Mouse (Mus musculus) right cerebral cortex, postnatal 14 days (tissue): ENCODE data around the gene Tnk1.
"Not testable (repeated sequence)": the region's sequence is repeated elsewhere in the genome, so short reads cannot be mapped to it uniquely, and the experiment has no call there.

Experiments
- DNase-seq: peaks from one replicate; pipeline ENCODE4 v3.0.0; 2022

Gene Tnk1

DNA sequence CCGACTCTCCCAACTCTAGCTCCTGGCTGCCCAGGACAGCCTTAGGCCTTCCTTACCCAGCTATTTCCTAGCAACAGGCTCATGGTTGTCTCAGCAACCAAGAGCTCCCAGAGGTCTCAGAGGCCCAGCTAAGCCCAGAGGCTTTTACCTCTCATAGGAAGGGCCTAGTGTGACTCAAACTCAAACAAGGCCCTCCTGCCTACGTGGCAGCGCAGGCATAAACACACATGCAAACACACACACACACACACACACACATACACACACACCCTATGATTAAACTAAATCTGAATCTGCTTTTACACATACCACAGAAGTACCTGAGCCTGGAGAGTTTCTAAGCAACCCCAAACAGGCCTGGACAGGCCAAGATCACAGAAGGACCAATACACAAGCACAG is 19.9 kb upstream of the Tnk1 start:
- DNase-seq, result no peak

DNA sequence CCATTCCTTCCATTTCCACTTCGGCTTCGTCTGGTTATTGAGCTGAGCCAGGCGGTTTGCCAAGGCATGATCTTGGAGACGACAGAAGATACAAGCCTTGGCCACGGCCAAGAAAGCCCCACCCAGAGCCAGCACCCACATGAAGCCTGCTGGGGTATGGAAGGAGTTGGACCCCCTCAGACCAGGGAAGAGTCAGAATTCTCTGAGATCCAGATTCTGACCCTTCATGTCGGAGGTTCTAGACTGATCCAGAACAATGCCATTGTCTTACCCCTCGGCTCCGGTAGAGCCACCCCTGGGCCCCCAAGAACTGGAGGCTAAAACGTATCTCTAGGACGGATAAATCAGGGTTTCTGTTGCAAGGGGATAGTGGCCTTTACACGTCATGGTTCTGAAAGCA is 19.3 kb upstream of the Tnk1 start, which contains the start of gene Tmem95:
Tmem95 (minus strand) TSS at position 141 of the 400 bp plus-strand sequence.
- no peak for DNase-seq

DNA sequence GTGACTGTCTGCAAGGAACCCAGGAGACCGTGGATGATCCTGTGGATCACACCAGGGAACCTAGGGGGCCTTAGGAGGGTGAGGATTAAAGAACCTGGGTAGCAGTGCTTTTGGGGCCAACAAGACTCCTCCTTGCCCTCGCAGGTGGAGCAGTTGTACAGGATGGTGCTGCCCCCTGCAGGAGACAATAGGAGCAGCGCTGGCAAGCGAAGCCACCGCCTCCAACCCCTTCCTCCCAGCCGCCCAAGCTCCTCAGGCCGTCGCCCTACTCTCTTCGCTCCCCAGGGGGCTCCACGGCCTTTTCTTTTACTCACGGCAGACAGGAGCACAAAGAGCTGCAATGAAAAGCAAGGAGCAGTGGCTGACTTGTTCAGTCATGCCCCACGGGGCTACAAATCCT is 18.3 kb upstream of the Tnk1 start:
- peak; percentile 84 for DNase-seq

DNA sequence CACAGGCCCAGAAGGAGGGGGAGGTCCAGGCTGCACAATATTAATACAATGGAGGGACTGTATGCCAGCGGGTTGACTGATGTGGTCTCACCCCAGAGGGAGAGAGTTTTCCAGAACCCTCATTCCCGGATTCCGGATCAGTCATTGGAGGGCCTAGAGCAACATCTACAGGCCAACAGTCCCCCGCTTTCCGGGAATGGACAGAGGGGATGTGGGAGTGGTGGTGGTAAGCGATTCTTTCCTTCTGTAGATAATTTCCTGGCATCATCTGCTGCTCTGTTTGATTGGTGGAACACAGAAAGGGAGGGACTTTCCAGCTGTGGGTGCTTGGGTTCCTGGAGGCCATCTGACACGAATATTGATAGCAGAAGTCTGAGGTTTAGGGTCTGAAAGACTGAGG is 17.7 kb upstream of the Tnk1 start:
- no peak for DNase-seq

DNA sequence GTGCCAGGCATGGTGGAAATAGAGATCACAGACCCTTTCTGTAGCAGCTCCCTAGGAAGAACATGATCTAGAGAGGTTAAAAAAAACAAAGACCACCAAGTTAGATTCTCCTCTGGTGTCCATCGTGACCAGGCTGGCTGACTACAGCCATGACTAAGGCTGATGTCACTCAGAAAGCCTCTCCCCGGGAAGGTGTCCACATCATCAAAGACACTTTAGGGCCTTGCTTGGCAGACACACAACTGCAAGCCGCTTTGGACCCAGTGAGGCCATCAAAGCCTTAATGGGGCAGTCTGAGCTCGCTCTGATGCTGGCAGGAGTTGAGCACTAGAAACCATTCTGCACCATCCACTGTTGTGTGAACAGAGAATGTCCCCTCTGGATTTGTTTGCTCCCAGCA is 13.9 kb upstream of the Tnk1 start:
- DNase-seq, result no peak

DNA sequence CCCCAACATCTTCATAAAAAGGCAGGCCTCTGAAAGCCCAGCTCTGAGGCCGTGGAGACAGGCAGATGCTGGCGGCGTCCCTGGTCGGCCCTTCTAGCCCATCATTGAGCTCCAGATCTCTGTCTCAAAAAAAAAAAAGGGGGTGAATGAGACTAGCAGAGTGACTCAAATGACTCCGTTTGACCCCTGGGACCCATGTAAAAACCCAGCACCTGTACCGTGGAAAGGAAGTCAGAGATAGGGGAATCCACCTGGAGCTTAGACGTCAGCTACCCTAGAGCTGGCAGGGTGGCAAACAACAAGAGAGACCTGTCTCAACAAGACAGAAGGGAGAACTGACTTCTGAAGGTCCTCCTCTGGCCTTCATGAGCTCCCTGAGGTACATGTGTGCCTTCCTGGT is 13.3 kb upstream of the Tnk1 start:
- no peak for DNase-seq

DNA sequence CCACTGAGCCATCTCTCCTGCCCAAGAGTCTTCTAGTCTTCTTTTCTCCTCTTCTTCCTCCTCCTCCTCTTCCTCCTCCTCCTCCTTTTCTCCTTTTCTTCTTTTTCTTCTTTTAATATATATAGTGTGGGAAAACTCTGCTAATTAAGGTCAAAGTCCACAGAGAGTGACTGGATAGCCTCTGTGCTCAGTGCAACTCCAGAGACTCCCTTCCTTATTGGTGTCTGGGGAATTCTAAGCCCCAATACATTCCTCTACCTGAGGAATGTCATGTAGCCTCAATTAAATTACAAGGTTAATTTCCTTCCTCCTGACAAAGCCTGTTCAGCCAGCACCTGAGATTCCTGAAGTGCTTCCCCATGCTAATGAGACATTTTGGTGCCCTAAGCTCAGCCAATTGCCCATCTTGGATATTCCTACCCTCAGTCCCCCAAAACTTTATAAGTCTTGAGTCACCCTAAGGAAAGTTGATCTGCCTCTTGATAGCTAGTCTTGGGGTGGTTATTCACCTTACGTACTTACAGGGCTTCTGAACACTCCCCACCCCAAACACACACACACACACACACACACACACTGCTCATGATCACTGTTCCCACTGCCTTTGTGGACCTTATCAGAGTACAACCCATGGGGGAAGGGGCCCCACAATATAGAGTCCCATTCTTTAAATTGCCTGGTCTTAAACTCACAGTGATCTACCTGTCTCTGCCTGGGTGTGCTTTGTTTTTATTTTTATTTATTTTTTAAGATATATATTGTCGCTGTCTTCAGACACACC is 11.9 kb upstream of the Tnk1 start:
- DNase-seq, result no peak

DNA sequence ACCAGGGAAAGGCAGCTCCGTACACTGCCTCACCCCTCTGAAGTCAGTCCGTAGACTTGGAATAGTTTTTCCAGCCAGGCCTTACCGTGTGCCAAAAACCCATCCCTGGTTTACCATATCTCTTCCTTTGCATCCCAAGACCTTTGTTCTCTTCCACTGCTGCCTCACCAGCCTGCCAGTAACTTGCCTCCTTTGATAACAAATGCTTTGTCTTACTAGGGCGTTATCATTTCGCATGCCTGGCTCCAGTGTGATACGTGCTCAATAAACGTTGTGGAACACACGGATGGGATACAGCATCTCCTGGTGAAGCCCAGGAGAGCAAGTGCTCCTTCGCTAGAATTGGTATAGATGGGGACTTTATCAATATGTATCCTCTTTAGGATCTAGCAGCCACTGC is 8.8 kb upstream of the Tnk1 start:
- no peak for DNase-seq

DNA sequence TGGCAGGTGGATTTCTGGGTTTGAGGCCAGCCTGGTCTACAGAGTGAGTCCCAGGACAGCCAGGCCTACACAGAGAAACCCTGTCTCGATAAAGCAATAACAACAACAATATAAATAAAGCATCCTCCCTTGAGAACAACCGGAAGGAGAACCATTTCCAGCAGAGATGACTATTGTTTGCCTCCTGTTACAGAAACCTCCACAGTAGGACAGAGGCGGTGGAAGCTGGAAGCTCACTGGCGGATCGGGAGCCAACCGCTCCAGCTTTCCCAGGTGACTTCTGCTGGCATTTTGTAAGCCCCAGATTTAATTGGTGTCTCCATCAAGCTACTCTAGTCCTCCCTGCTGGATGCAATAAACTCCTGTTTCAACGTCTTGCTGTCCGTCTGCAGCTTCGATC is 7.0 kb upstream of the Tnk1 start:
- DNase-seq, result no peak

DNA sequence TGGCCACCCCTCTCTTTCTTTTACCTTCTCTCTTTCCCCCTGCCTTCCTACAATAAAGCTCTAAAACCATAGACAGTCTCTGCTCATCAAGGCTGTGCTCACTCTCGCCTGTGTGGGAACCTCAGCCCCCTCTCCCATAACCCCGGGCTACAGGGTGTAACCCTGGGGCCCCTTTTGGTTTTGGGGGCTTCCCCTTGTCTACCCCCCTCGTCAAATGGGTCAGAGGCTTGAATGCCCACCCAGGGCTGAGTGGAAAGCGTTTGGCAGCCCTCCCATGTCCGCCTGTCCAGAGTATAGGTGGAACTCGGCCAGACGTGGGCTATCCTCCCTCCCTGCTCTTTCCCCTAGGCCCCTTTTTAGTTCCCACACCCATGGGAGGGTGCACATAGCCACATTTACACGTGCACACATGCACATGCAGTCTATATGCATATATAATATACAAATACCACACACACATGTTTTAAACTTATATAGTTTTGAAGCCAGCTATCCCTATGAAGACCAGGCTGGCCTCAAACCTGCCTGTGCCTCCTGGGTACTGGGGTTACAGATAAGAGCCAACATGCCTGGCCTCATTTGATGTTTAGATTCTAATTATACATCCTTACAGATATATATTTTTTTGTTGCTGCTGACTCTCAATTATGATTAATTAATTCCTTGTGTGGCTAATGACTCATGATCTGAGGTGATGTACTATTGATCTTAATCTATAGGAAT is 5.8 kb upstream of the Tnk1 start:
- DNase-seq, result no peak

DNA sequence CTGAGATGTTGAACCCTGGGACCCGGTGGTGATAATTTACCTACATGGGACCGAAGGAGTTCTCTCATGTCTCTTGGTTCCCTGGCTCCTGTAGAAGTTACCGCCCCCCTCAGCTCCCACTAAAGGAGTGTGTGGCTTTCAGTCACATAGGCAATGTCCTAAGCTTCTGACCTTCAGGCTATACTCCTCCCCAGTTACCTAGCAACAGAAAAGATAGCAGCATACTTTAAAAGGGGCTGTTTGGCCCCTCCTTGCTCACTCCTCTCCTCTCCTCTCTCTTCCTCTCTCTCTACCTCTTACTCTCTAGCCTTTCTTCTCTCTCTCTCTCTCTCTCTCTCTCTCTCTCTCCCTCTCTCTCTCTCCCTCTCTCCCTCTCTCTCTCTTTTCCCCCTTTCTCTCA is 5.2 kb upstream of the Tnk1 start:
- not testable (repeated sequence) for DNase-seq

DNA sequence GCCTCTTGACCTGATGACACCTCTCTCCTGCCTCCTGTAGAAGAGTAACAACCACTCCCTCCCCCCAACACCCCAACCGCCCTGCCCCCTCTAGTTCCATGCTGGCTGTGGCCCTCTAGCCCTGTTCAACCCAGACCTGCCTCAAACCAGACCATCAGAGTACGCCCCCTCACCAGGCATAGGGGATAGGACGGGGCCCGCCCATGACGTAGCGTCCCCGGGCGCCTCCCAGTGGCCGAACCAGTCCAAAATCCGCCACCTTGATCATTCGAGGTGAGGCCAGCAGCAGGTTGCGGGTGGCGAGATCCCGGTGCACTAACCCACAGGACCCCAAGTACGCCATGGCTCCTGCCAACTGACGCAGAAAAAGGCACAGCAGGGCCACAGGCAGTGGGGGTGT is 3.2 kb downstream of the Tnk1 start:
- DNase-seq, result no peak

DNA sequence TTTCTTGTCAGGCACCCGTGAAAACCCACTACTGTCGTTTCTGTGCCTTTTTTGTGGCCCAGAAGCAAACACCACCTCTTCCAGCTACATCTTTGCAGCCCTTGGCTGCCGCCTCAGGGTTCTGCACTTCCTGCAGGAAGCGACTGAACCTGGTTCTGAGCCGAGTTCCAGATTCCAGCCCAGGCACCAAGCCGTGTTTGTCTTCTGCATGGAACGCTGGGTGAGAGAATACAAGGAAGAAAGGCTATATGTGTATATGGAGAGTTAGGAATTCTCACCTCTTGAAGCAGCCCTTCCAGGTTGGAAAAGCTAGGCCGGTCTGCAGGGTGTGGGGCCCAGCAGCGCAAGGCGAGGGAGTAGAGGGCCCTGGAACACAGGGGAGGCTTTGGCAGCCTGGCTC is 3.9 kb downstream of the Tnk1 start:
- no peak for DNase-seq

DNA sequence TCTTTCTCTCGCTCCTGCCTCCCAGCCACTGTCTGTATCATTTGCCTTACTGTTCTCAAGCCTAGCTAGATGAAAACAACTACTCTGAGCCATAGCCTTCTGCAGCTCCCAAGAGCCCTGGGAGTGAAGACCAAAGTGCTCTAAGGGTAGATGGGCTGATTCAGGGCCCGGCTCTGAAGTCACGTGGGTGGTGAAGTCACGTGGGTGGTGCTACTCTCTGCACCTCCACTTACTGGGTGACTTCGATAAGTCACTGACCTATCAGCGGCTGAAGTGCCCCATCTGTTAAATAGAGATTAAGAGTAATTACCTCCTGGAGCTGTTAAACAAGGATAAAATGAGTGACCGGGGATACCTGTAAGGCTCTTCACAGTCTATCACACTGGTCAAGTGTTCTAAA is 4.5 kb downstream of the Tnk1 start:
- no peak for DNase-seq

DNA sequence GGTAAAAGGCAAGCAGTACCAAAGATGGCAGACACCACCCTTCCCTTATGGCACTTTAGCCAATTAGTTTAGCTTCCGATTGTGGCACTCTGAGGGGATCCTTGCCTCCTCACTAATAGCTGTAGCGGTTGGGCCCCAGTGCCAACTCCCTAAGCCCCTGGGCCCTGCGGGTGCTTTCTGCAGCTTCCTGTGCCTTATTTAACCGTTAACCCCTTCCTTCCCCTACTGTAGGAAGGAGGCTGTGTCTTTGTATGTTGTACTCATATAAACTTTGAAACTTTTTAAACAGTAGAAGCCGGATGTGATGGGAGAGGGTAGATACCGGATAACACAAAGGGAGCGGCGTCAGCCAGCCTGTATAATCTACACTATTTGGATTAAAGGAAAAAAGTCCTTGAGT is 7.8 kb downstream of the Tnk1 start:
- DNase-seq, result no peak

DNA sequence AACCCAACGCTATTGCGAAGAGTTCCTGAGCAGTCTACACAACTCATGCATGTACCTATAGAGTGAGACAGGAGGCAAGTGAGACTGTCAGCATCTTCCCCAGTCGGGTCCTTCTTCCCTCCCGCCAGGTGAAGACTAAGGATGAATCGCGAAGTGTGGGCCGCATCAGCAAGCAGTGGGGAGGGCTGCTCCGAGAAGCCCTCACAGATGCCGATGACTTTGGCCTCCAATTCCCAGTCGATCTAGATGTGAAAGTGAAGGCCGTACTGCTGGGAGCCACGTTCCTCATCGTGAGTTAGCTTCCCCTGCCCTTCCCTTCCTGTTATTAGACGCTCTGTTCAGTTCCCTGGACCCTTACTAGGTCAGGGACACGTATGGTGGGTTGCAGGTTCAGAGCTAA is 8.6 kb downstream of the Tnk1 start:
- no peak for DNase-seq

DNA sequence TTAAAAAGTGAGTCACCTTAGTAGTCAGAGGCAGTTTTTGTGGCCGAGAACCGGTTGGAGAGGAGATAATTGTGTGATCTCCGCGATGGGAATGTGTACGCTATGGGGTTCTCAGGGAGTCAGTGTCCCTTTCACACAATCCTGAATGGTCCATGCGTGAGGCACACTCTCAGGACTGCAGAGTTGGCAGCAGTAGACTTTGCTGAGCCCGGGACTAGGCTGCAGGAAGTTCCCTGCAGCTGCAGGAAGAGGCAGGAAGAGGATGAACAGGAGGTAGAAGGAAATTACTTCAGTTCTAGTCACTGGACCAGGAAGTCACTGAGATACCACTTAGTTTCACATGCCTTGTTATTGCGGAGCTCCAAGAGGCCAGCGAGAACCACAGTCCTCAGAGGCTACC is 9.4 kb downstream of the Tnk1 start:
- no peak for DNase-seq

DNA sequence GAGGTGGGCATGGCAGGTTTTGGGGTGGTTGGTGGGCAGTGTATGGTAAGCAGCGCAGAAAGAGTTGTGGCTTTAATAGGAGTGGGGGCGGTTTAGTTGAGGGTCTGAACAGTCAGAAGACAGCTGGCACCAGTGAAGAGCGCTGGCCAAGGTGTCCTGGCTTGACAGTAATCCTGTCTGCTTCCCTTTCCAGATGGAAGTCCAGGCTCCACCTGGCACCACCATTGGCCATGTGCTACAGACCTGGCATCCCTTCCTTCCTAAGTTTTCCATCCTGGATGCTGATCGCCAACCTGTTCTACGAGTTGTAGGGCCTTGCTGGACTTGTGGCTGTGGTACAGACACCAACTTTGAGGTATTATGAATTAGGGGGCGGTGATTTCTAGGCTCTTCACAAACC is 10.5 kb downstream of the Tnk1 start:
- no peak for DNase-seq

DNA sequence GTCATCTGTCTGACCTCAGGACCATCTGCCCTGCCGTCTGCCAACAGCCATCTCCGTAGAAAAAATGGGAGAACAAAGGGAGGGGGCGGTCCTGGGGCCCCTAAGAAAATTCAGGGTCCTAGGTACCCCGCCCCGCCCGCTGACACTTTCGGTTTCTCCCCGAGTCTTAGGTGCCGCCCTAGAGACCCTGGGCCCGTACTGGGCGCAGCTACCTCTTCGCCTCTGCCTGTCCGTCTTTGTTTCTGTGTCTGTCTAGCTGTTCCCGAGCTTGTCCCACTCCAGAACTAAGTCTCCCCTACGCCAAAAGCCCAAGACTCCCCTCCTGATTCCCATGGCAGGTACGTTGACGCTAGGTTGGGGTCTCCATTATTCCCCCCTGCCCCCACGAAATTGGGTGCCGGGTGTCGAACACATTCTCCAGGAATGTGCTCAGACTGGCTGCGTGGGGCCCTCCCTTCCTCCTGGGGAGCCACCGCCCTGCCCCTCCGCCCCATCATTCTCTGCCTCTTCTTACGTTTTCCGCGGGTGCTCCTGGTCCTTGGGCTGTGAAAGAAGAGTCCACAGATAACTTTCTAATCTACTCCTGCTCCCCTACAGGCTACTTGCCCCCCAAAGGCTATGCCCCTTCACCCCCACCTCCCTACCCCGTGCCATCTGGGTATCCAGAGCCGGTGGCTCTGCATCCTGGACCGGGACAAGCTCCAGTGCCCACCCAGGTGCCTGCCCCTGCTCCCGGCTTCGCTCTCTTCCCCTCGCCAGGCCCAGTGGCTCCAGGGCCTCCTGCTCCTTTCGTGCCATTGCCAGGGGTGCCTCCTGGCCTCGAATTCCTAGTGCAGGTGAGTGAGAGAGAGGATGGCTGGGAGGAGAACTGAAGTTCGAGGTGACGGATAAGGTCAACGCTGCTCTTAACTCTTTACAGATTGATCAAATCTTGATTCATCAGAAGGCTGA is 11.5 kb downstream of the Tnk1 start:
- DNase-seq, result no peak

DNA sequence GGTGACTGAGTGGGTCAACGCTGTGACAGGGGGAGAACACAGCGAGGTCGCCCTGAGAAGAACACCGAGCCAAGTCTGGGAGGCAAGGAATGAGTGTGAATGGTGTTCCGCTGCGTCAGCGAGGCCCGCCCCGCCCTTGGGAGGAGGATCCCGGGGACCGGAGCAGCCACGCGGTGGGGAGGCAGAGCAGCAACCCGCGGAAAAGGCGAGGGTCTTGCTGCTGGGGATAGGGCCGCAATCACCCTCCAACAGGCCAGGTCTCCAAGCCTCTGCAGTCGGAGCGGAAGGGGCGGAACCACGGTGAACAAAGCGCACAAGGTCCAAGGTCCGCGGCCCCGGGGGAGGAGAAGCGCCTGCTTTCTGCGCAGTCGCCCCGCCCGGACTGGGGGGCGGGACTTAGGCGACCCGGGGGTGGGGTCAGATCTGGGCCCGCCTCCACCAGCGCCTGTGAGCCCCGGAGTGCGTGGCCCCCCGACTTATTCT is 12.3 kb downstream of the Tnk1 start, which contains the start of gene Plscr3:
Plscr3 (plus strand) TSS at position 179 of the 483 bp plus-strand sequence.
- DNase-seq, result peak; percentile 81

DNA sequence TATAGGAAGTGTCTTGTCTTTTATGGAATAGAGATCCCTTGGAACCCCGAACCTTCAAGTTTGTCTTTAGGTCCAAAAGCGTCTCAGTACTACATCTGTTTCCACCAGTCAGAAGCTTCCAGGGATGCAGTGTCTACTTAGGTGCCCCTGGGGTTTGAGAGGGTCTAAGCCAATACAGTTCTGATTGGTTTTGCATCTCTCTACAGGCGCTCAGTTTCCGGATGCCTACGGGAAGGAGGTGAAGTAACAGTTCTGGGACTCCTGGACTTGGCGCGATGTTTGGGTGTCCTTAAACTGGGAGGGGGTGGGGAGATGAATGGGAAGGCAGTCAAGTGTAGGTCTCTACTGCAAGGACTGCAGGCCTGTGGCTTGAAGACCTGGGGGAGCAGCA is 19.8 kb downstream of the Tnk1 start:
- DNase-seq, result no peak

DNA sequence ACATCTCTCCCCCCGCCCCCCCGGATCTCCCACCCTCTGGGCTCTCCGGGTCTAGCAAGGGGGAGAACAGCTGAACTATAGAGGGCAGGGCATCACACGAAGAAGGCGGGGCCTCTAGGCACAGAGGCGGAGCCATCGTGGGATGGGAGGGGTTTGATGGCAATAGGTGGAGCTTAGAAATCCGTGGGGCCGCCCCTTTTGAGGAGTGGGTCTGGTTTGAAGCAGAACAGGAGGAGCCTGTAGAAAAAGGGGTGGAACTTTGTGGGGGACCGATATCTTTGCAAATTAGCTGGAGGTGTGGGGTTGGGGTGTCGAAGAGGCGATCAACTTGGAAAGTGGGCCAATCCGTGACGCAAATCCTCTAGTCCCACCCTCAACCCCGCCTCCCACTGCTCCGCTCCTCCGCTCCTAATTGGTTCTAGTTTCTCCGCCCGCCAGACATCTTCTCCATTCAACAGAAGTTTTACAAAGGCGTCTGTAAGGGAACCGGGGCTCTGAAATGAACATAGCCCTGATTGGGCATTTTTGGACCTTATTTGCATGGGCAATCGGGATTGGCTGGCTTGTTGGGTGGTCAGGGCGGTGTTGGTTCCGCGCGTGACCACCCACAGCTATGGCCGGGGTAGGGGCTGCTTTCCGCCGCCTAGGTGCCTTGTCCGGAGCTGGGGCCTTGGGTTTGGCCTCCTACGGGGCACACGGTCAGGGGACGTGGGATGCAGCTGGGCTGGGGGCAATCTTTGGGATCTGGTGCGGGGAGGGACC is 20.4 kb downstream of the Tnk1 start, which contains the start of gene Tmem256:
Tmem256 (plus strand) TSS at position 563 of the 762 bp plus-strand sequence.
- peak; percentile 94 for DNase-seq
